Mouse (Mus musculus): ENCODE results near the gene Cacna2d1.

DNA sequence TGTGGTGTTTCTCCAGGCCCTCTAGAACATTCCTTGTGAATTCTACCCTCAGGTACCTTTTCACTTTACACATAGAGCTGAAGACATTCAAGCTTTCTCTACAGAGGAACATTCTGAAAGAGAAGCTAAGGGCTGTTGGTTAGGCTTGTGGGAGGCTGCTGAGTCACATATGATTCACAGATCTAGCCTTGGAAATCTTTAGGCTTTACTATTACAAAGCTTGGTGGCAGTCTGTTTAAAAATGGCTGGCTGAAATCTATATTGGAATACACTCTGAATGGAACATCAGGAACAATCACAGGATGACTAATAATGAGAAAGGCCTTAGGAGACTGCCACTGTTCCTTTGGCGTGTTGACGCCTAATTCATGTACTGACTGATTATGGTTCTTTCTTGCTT, 66.4 kb downstream of the Cacna2d1 start:
- TF ChIP-seq CTCF (IDR thresholded peaks at IDR 0.05; ENCODE audit: low read depth): no peak
- TF ChIP-seq EP300 (IDR thresholded peaks at IDR 0.05; ENCODE audit: low read depth): no peak
